Mouse (Mus musculus): ENCODE data around the gene Borcs5. TPM values are rescaled to one million over a fixed set of nuclear protein-coding genes. Genes with fewer than 3 reads are reported as not detected.

Gene Borcs5
- polyA plus RNA-seq, 1 experiment from 2014 or later = 51.3 TPM

- peaks cover 7% of the 10 kb centered on the region; the same call in 1 of the 2 replicates for H3K4me1 ChIP-seq (ENCODE audit: control insufficient read depth, insufficient read depth, low read length)
- H3K36me3 ChIP-seq (ENCODE audit: control insufficient read depth, insufficient read depth, low read length) = no peaks in the 10 kb centered on the region
- no peak overlapping the region for H3K4me2 ChIP-seq (ENCODE audit: low read length)
- no peaks in the 10 kb centered on the region for H3K9me3 ChIP-seq (ENCODE audit: control insufficient read depth, low read length)
- H3K27ac ChIP-seq (replicated peaks; ENCODE audit: low read depth, low read length) = no peak overlapping the region
- ATAC-seq (ENCODE audit: low FRiP score, low TSS enrichment) = no peak
- no peak for DNase-seq
- 90% methylated on average over 8 of the region's 8 CpGs for WGBS
- H3K9ac ChIP-seq (replicated peaks; ENCODE audit: low read length) = no peak overlapping the region
- no peak overlapping the region for H3K4me3 ChIP-seq (replicated peaks; ENCODE audit: low read depth, low read length)
- peaks cover 18% of the 10 kb centered on the region for H3K27me3 ChIP-seq (ENCODE audit: control insufficient read depth, insufficient read depth, low read length)
These were observed 5.8 kb upstream of the Borcs5 start for GRCm38 (mm10) chr6:134633553-134633952.

- Histone ChIP-seq H3K9me3 (ENCODE audit: control insufficient read depth, low read length) (no peaks in the 10 kb centered on the region), H3K4me3 (replicated peaks; ENCODE audit: low read depth, low read length) (no peak overlapping the region), H3K36me3 (ENCODE audit: control insufficient read depth, insufficient read depth, low read length) (no peaks in the 10 kb centered on the region), H3K4me2 (ENCODE audit: low read length) (no peak overlapping the region), H3K4me1 (ENCODE audit: control insufficient read depth, insufficient read depth, low read length) (peaks cover 7% of the 10 kb centered on the region), H3K9ac (replicated peaks; ENCODE audit: low read length) (no peak overlapping the region), H3K27ac (replicated peaks; ENCODE audit: low read depth, low read length) (no peak overlapping the region), H3K27me3 (ENCODE audit: control insufficient read depth, insufficient read depth, low read length) (peaks cover 16% of the 10 kb centered on the region)
- WGBS = 60% methylated on average over 4 of the region's 4 CpGs
- no peak for ATAC-seq (ENCODE audit: low FRiP score, low TSS enrichment)
- no peak for DNase-seq
These were observed 2.8 kb upstream of the Borcs5 start for GRCm38 (mm10) chr6:134636476-134636875.

- peaks cover 4% of the 10 kb centered on the region for H3K4me1 ChIP-seq (ENCODE audit: control insufficient read depth, insufficient read depth, low read length)
- DNase-seq (no peak), ATAC-seq (ENCODE audit: low FRiP score, low TSS enrichment) (no peak)
- 86% methylated on average over 1 of the region's 1 CpGs for WGBS
- H3K36me3 ChIP-seq (ENCODE audit: control insufficient read depth, insufficient read depth, low read length) = no peaks in the 10 kb centered on the region
- no peak overlapping the region for H3K27ac ChIP-seq (replicated peaks; ENCODE audit: low read depth, low read length)
- no peak overlapping the region for H3K4me2 ChIP-seq (ENCODE audit: low read length)
- H3K9ac ChIP-seq (replicated peaks; ENCODE audit: low read length) = no peak overlapping the region
- no peaks in the 10 kb centered on the region for H3K27me3 ChIP-seq (ENCODE audit: control insufficient read depth, insufficient read depth, low read length)
- H3K9me3 ChIP-seq (ENCODE audit: control insufficient read depth, low read length) = no peaks in the 10 kb centered on the region
- no peak overlapping the region for H3K4me3 ChIP-seq (replicated peaks; ENCODE audit: low read depth, low read length)
These were observed 590 bp downstream of the Borcs5 start for GRCm38 (mm10) chr6:134639900-134640299.

GRCm38 (mm10) chr6:134640485-134641475 lies 1.5 kb downstream of the Borcs5 start:
- Histone ChIP-seq H3K9me3 (ENCODE audit: control insufficient read depth, low read length) (no peaks in the 10 kb centered on the region), H3K4me2 (ENCODE audit: low read length) (peak overlapping the region; percentile 71), H3K36me3 (ENCODE audit: control insufficient read depth, insufficient read depth, low read length) (peaks cover 5% of the 10 kb centered on the region), H3K4me1 (ENCODE audit: control insufficient read depth, insufficient read depth, low read length) (peaks cover 4% of the 10 kb centered on the region), H3K27me3 (ENCODE audit: control insufficient read depth, insufficient read depth, low read length) (no peaks in the 10 kb centered on the region), H3K4me3 (replicated peaks; ENCODE audit: low read depth, low read length) (peak overlapping the region; percentile 86), H3K27ac (replicated peaks; ENCODE audit: low read depth, low read length) (peak overlapping the region; percentile 86), H3K9ac (replicated peaks; ENCODE audit: low read length) (peak overlapping the region; percentile 92)
- DNase-seq = peak; percentile 98
- 2% methylated on average over 63 of the region's 65 CpGs for WGBS
- ATAC-seq (ENCODE audit: low FRiP score, low TSS enrichment) = peak; percentile 99

- DNase-seq (peak; percentile 14), ATAC-seq (ENCODE audit: low FRiP score, low TSS enrichment) (no peak)
- Histone ChIP-seq H3K9me3 (ENCODE audit: control insufficient read depth, low read length) (no peaks in the 10 kb centered on the region), H3K4me2 (ENCODE audit: low read length) (peak overlapping the region; percentile 71), H3K27ac (replicated peaks; ENCODE audit: low read depth, low read length) (no peak overlapping the region), H3K4me3 (replicated peaks; ENCODE audit: low read depth, low read length) (peak overlapping the region; percentile 86), H3K4me1 (ENCODE audit: control insufficient read depth, insufficient read depth, low read length) (peaks cover 4% of the 10 kb centered on the region), H3K36me3 (ENCODE audit: control insufficient read depth, insufficient read depth, low read length) (peaks cover 5% of the 10 kb centered on the region), H3K27me3 (ENCODE audit: control insufficient read depth, insufficient read depth, low read length) (no peaks in the 10 kb centered on the region), H3K9ac (replicated peaks; ENCODE audit: low read length) (peak overlapping the region; percentile 92)
- 84% methylated on average over 9 of the region's 9 CpGs for WGBS
These were observed 2.6 kb downstream of the Borcs5 start for GRCm38 (mm10) chr6:134641738-134642446.

GRCm38 (mm10) chr6:134643296-134643695 lies 4.0 kb downstream of the Borcs5 start:
- H3K4me3 ChIP-seq (replicated peaks; ENCODE audit: low read depth, low read length) = no peak overlapping the region
- peaks cover 12% of the 10 kb centered on the region for H3K4me1 ChIP-seq (ENCODE audit: control insufficient read depth, insufficient read depth, low read length)
- H3K4me2 ChIP-seq (ENCODE audit: low read length) = no peak overlapping the region
- peaks cover 5% of the 10 kb centered on the region for H3K36me3 ChIP-seq (ENCODE audit: control insufficient read depth, insufficient read depth, low read length)
- no peak overlapping the region for H3K9ac ChIP-seq (replicated peaks; ENCODE audit: low read length)
- no peaks in the 10 kb centered on the region for H3K9me3 ChIP-seq (ENCODE audit: control insufficient read depth, low read length)
- no peaks in the 10 kb centered on the region for H3K27me3 ChIP-seq (ENCODE audit: control insufficient read depth, insufficient read depth, low read length)
- ATAC-seq (ENCODE audit: low FRiP score, low TSS enrichment) = no peak
- no peak for DNase-seq
- WGBS = 90% methylated on average over 5 of the region's 5 CpGs
- no peak overlapping the region for H3K27ac ChIP-seq (replicated peaks; ENCODE audit: low read depth, low read length)

- no peak for ATAC-seq (ENCODE audit: low FRiP score, low TSS enrichment)
- 93% methylated on average over 6 of the region's 6 CpGs for WGBS
- H3K4me2 ChIP-seq (ENCODE audit: low read length) = no peak overlapping the region
- no peak overlapping the region for H3K4me3 ChIP-seq (replicated peaks; ENCODE audit: low read depth, low read length)
- H3K27ac ChIP-seq (replicated peaks; ENCODE audit: low read depth, low read length) = no peak overlapping the region
- DNase-seq = no peak
- H3K9me3 ChIP-seq (ENCODE audit: control insufficient read depth, low read length) = no peaks in the 10 kb centered on the region
- H3K9ac ChIP-seq (replicated peaks; ENCODE audit: low read length) = no peak overlapping the region
- no peaks in the 10 kb centered on the region for H3K27me3 ChIP-seq (ENCODE audit: control insufficient read depth, insufficient read depth, low read length)
- peaks cover 5% of the 10 kb centered on the region for H3K36me3 ChIP-seq (ENCODE audit: control insufficient read depth, insufficient read depth, low read length)
- H3K4me1 ChIP-seq (ENCODE audit: control insufficient read depth, insufficient read depth, low read length) = peaks cover 12% of the 10 kb centered on the region
These were observed 7.5 kb downstream of the Borcs5 start for GRCm38 (mm10) chr6:134646835-134647234.

GRCm38 (mm10) chr6:134647621-134648020 lies 8.3 kb downstream of the Borcs5 start:
- peaks cover 12% of the 10 kb centered on the region for H3K4me1 ChIP-seq (ENCODE audit: control insufficient read depth, insufficient read depth, low read length)
- H3K36me3 ChIP-seq (ENCODE audit: control insufficient read depth, insufficient read depth, low read length) = peaks cover 5% of the 10 kb centered on the region
- no peak overlapping the region for H3K9ac ChIP-seq (replicated peaks; ENCODE audit: low read length)
- no peak overlapping the region for H3K4me3 ChIP-seq (replicated peaks; ENCODE audit: low read depth, low read length)
- H3K27me3 ChIP-seq (ENCODE audit: control insufficient read depth, insufficient read depth, low read length) = no peaks in the 10 kb centered on the region
- DNase-seq (no peak), ATAC-seq (ENCODE audit: low FRiP score, low TSS enrichment) (no peak)
- no peak overlapping the region for H3K4me2 ChIP-seq (ENCODE audit: low read length)
- no peak overlapping the region for H3K27ac ChIP-seq (replicated peaks; ENCODE audit: low read depth, low read length)
- WGBS = 11% methylated on average over 5 of the region's 5 CpGs
- no peaks in the 10 kb centered on the region for H3K9me3 ChIP-seq (ENCODE audit: control insufficient read depth, low read length)
